Mouse (Mus musculus): Measurements from ENCODE around the gene Caps2.
"Not testable (repeated sequence)": the region's sequence is repeated elsewhere in the genome, so short reads cannot be mapped to it uniquely, and the experiment has no call there.

Gene Caps2
- long read RNA-seq, experiment 1 = 0 reads
- long read RNA-seq, experiment 2 = 0 reads

GRCm38 (mm10) chr10:112163168-112163766 lies at the start of gene Caps2:
TSS of gene Caps2 (plus strand) at chr10:112163621.
- intact Hi-C loops (cut with DNase I) = no loop called here

GRCm38 (mm10) chr10:112125090-112125489 lies 38.3 kb upstream of the Caps2 start:
- intact Hi-C loops (cut with DNase I) = not testable (repeated sequence)

- intact Hi-C loops (cut with DNase I) = not testable (repeated sequence)
These were observed 35.7 kb upstream of the Caps2 start for GRCm38 (mm10) chr10:112127682-112128230.

GRCm38 (mm10) chr10:112132194-112132593 lies 31.2 kb upstream of the Caps2 start:
- intact Hi-C loops (cut with DNase I) = no loop called here

GRCm38 (mm10) chr10:112138050-112138870 lies 25.2 kb upstream of the Caps2 start:
- intact Hi-C loops (cut with DNase I) = no loop called here

- intact Hi-C loops (cut with DNase I) = no loop called here
These were observed 24.5 kb upstream of the Caps2 start for GRCm38 (mm10) chr10:112138871-112139430.

GRCm38 (mm10) chr10:112139834-112140233 lies 23.6 kb upstream of the Caps2 start:
- intact Hi-C loops (cut with DNase I) = no loop called here

GRCm38 (mm10) chr10:112159882-112160560 lies 3.4 kb upstream of the Caps2 start, which contains the start of gene Glipr1l3:
TSS of gene Glipr1l3 (minus strand) at chr10:112160327.
- intact Hi-C loops (cut with DNase I) = loop anchor here (5.0 kb wide), 1 partner anchor 98 kb away; the partner anchor contains the start of gene Glipr1l1

- intact Hi-C loops (cut with DNase I) = not testable (repeated sequence)
These were observed 13.6 kb downstream of the Caps2 start for GRCm38 (mm10) chr10:112177027-112177426.

GRCm38 (mm10) chr10:112193919-112194318 lies 30.5 kb downstream of the Caps2 start:
- intact Hi-C loops (cut with DNase I) = not testable (repeated sequence)

GRCm38 (mm10) chr10:112203463-112203862 lies 40.0 kb downstream of the Caps2 start:
- intact Hi-C loops (cut with DNase I) = loop anchor here (2.0 to 10.0 kb wide), 3 partner anchors 181 to 599 kb away; no protein-coding TSS in a partner anchor

- intact Hi-C loops (cut with DNase I) = no loop called here
These were observed 63.7 kb downstream of the Caps2 start for GRCm38 (mm10) chr10:112227073-112227472.

GRCm38 (mm10) chr10:112229091-112229843 lies 65.8 kb downstream of the Caps2 start:
- intact Hi-C loops (cut with DNase I) = not testable (repeated sequence)

- intact Hi-C loops (cut with DNase I) = not testable (repeated sequence)
These were observed 69.3 kb downstream of the Caps2 start for GRCm38 (mm10) chr10:112232733-112233132.

- intact Hi-C loops (cut with DNase I) = not testable (repeated sequence)
These were observed 72.0 kb downstream of the Caps2 start for GRCm38 (mm10) chr10:112235396-112235940.

- intact Hi-C loops (cut with DNase I) = no loop called here
These were observed 84.9 kb downstream of the Caps2 start for GRCm38 (mm10) chr10:112248273-112248672.

- intact Hi-C loops (cut with DNase I) = no loop called here
These were observed 100.0 kb downstream of the Caps2 start for GRCm38 (mm10) chr10:112263467-112263866.

Measured in adrenal gland (tissue).